Mouse (Mus musculus) urinary bladder, postnatal 36 days (tissue): ENCODE data around the gene Leo1.
"Not testable (repeated sequence)": the region's sequence is repeated elsewhere in the genome, so short reads cannot be mapped to it uniquely, and the experiment has no call there.

ENCODE experiments used
- DNase-seq, 2 experiments: peaks; one replicate each; pipeline ENCODE4 v3.0.0; 2022; ENCODE audit warnings: low spot score in 2 of 2, mixed read lengths in 1 of 2

The Leo1 gene

DNA sequence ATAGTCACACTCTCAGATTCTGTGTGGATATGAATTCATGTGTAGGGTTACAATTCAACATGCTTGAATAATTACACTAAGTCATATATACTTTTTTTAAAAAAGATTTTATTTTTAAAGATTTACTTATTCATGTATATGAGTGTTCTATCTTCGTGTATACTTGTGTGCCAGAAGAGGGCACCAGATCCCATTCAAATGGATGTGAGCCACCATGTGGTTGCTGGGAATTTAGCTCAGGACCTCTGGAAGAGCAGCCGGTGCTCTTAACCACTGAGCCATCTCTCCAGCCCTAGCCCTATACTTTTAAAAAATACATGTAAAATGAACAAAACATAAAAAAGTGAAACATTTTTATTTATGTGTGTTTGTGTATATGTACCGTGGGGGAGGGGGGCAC is 26.3 kb downstream of the Leo1 start:
- DNase-seq, result no peak

GRCm38 (mm10) chr9:75468297-75468696 is 27.0 kb downstream of the Leo1 start:
- no peak for DNase-seq

DNA sequence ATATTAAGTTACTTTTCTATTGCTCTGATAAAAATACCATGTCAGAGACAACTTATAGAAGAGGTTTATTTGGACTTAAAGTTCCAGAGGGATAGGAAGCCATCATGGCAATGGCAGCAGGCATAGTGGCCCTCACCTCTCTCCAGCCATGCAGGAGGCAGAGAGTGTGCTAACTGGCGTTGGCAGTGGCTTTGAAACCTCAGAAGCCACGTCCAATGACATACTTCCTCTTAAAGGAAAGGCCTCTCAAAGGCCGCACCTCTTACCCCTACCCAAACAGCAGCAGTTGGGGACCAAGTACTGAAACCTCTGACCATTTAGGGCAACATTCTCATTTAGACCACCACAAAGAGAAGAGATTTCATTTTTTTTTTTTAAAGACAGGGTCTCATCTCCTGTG is 35.9 kb downstream of the Leo1 start:
- DNase-seq, result no peak

DNA sequence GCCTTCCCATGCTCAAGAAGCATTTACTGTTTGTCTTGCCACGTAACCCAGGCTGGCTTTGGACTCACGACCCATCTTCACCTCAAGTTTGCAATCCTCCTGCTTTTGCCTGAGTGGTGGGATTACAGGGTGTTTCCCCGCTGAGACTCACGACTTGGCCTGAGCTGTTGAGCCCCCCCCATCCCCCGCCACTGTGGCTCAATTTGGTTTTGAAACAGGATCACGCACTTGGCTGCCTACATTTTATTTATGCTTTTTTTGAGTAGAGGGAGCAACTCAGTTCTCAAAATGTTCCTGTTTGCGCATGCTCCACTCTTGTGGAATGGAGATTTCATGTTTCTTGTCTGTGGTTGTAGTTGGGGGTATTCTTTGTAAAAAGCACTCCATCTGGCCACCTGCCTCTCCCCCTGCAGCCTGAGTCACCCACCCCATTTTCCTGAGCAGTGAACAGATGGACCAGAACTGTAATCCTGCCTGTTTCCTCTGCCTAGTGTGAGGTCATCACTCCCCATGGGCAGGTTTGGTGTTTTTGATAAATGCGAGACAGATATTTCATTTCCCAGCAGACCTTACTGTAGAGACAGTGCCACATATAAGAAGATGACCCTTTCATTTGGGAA is 37.9 kb downstream of the Leo1 start:
- DNase-seq, result no peak

DNA sequence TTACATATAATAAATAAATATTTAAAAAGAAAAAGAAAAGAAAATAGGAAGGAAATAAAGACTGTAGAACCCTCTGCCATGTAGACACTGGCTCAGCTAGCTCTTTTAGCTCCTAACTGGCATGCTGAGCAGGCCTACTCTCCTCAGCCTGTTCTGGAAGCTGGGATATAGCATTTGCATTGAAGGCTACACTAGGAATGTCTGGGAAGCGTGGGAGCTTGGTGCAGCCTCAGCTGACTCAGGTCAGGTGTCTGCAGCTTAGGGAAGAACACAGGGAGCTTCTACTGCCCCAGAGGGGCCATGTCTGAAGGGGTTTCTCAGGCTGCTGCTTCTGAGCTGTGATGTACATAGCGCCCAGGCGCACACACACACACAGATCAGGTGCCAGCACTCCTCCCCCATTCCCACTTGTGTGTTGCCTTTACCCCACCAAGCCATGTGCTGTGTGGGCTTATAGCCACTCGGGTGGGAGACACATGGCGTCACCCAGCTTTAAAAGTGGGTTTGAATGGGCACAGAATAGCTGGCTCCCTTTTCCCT is 39.3 kb downstream of the Leo1 start:
- no peak for DNase-seq

DNA sequence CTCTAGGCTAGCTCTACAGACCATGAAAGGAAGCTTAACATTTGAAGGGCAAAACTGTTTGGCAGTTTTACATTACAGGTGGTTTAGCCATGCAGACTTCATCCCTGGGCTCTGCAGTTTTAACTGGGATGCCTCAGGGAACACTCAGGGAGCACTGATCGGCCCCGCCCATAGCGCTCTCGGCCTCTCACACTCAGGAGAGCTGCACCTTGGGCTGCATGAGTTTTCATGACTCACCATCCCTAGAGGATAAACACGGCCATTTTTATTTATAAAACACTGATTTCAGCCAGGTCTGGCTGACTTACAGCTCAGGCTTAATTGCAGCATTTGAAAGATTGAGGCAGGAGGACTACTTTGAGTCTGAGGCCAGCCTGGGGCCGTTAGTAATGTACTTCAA is 43.9 kb downstream of the Leo1 start:
- no peak for DNase-seq

- DNase-seq, result not testable (repeated sequence)
Measured at GRCm38 (mm10) chr9:75488255-75488654, 46.9 kb downstream of the Leo1 start.

DNA sequence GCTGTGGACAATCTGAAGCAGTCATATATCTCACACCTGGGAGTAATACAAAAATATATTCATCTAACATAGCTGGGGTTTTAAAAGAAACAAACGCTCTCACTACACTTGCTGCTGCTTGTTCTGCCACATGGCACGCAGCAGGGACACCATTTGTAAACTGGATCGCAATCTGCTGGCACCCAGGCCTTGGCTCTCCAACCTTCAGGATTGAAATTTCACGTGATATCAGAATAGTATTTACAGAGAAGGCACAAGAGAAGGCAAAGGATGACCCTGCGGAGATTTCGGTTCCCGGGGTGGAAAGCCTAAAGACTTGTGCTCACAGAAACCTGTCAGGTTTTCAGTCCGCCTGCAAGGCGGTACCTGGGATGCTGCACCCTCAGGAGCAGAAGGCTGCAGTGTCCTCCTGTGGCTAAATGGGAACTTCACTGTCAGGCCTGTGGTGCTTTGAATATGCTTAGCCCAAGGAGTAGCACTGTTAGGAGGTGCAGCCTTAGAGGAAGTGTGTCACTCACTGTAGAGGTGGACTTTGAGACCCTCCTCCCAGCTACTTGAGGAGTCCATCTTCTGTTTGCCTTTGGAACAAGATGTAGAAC is 53.2 kb downstream of the Leo1 start:
- DNase-seq, result no peak

GRCm38 (mm10) chr9:75495945-75496344 is 54.6 kb downstream of the Leo1 start:
- DNase-seq, result no peak

GRCm38 (mm10) chr9:75498571-75498970 is 57.2 kb downstream of the Leo1 start:
- no peak for DNase-seq

DNA sequence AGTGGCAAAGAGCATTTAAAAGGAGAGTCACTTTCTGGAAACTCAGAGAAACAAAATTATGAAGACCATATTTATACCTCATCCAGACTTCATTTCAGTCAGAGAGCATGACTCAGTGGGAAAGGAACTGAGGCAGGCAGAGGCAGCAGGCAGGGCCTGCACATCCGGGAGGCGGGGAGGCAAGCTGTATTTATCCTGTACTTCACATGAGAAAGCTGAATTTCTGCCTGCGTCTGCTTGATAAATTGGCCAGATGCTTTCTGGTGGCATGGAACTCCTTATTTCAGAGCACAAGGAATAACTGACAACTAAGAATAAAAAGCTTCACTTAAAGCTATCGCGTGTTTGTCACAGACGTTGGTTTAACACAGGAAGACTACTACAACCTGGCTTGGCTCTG is 63.0 kb downstream of the Leo1 start:
- no peak for DNase-seq

- no peak for DNase-seq
Measured at GRCm38 (mm10) chr9:75511236-75511939, 70.1 kb downstream of the Leo1 start.

DNA sequence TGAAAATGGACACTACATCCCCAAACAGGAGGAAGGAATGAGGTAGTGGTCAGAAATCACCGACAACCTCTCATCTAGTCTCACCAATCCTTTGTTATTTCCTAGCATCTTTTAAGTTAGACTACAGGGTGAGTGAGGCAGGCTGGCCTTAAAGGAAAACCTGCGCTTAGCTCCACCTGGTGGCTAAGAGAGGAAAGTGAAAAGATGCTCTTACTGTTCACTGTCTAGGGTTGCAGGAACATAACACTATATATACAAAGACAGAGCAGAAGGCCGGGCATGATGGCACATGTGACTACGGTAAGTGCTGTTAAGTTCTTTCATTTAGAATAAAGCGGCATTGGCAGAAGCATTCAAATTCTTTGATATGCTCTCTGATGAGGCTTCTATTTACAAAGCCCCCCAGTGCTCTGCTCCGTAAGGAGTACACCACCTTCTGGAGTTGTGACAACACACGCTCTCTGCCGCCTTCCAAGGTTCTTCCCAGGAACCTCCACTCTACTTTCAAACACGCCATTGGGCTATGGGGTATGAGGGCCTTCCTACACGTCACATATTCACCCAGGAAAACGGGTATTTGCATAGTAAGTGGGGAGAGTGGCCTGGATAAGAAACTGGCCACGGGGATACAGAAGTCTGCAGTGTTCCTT is 74.3 kb downstream of the Leo1 start:
- DNase-seq, result no peak
